Comparison of ENCODE assay signal across 8 mouse cellular contexts in the genomic region with DNA sequence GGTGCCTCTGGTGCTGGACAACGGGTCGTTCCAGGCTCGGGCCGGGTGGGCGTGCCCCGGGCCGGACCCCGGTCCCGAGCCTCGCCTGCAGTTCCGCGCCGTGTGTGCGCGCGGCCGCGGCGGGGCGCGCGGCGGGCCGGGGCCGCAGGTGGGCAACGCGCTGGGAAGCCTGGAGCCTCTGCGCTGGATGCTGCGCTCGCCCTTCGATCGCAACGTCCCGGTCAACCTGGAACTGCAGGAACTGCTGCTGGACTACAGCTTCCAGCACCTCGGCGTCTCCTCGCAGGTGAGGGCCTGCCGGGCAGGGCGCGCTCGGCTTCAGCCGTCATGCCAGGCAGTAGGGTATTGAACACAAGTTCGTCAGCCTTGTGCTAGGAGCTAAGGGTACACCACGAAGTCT. TPM values are rescaled to one million over a fixed set of nuclear protein-coding genes. Genes with fewer than 3 reads are reported as not detected.
DNase-seq lines count a peak whose midpoint lies in the region; ATAC-seq and TF ChIP-seq lines count a peak whose summit lies in the region.

No protein-coding gene starts in this region.

- H3K4me1 ChIP-seq in heart, embryonic 11.5 days (ENCODE audit: control insufficient read depth, insufficient read depth, low read length) = peaks cover 7% of the 10 kb centered on the region; the same call in 1 of the 2 replicates
- peaks cover 2% of the 10 kb centered on the region for H3K4me1 ChIP-seq in ES-Bruce4 (ENCODE audit: control insufficient read depth, insufficient read depth, low read length)
- H3K4me1 ChIP-seq in embryonic fibroblast, embryonic 13.5 days (ENCODE audit: control insufficient read depth, insufficient read depth, low read length) = peaks cover 5% of the 10 kb centered on the region; the same call in 1 of the 2 replicates
- peaks cover 11% of the 10 kb centered on the region for H3K4me1 ChIP-seq in limb, embryonic 11.5 days (ENCODE audit: control insufficient read depth, insufficient read depth, low read length)

- H3K4me2 ChIP-seq in heart, embryonic 11.5 days = peak overlapping the region; percentile 93
- peak overlapping the region; percentile 84 for H3K4me2 ChIP-seq in limb, embryonic 11.5 days (ENCODE audit: low read depth, severe bottlenecking)
- peak overlapping the region; percentile 91 for H3K4me2 ChIP-seq in myocyte (ENCODE audit: low read depth)

- peak overlapping the region; percentile 89 for H3K27ac ChIP-seq in heart, embryonic 11.5 days (ENCODE audit: low read depth, low read length)
- H3K27ac ChIP-seq in ES-Bruce4 (ENCODE audit: insufficient read depth, low read length) = no peak overlapping the region
- H3K27ac ChIP-seq in embryonic fibroblast, embryonic 13.5 days (ENCODE audit: insufficient read depth, low read length) = peak overlapping the region; percentile 87
- peak overlapping the region; percentile 67 for H3K27ac ChIP-seq in limb, embryonic 11.5 days (replicated peaks; ENCODE audit: low read depth, low read length)

- TF ChIP-seq POLR2A in ES-Bruce4 (IDR thresholded peaks at IDR 0.05; ENCODE audit: insufficient read depth, low read length) = no peak
- no peak for TF ChIP-seq POLR2A in embryonic fibroblast, embryonic 13.5 days (IDR thresholded peaks at IDR 0.05; ENCODE audit: low read depth, low read length)
- no peak for TF ChIP-seq POLR2A in myocyte (IDR thresholded peaks at IDR 0.05; ENCODE audit: insufficient read length, low read depth)

- H3K4me3 ChIP-seq in heart, embryonic 11.5 days (ENCODE audit: low read depth, low read length) = peak overlapping the region; percentile 96
- H3K4me3 ChIP-seq in ES-Bruce4 (ENCODE audit: low read depth, low read length) (peak overlapping the region; percentile 96), myocyte (peak overlapping the region; percentile 64)
- H3K4me3 ChIP-seq in embryonic fibroblast, embryonic 13.5 days (ENCODE audit: insufficient read depth, low read length) = peak overlapping the region; percentile 73
- peak overlapping the region; percentile 78 for H3K4me3 ChIP-seq in limb, embryonic 11.5 days (ENCODE audit: low read depth, low read length)

- peak overlapping the region; percentile 55 for H3ac ChIP-seq in myocyte (ENCODE audit: control insufficient read depth, insufficient read length)

- H3K36me3 ChIP-seq in heart, embryonic 11.5 days (ENCODE audit: control insufficient read depth, insufficient read depth, low read length) = peaks cover 8% of the 10 kb centered on the region
- H3K36me3 ChIP-seq in ES-Bruce4 (ENCODE audit: control insufficient read depth, insufficient read depth, low read length, poor library complexity, severe bottlenecking) (peaks cover 6% of the 10 kb centered on the region; the same call in 1 of the 2 replicates), myocyte (ENCODE audit: control insufficient read depth, insufficient read depth) (peaks cover 4% of the 10 kb centered on the region)
- H3K36me3 ChIP-seq in limb, embryonic 11.5 days (ENCODE audit: control insufficient read depth, insufficient read depth, low read length) = peaks cover 2% of the 10 kb centered on the region; the same call in 1 of the 2 replicates

- peak overlapping the region; percentile 85 for H3K9ac ChIP-seq in heart, embryonic 11.5 days (ENCODE audit: low read depth, low read length)
- H3K9ac ChIP-seq in ES-Bruce4 (ENCODE audit: low read depth, poor library complexity, severe bottlenecking) = peak overlapping the region; percentile 61
- H3K9ac ChIP-seq in limb, embryonic 11.5 days (ENCODE audit: low read length) = peak overlapping the region; percentile 83

- ATAC-seq in heart, embryonic 11.5 days (replicated peaks; ENCODE audit: insufficient number of reproducible peaks, low FRiP score, low TSS enrichment) = peak; percentile 45; the same call in 1 of the 2 replicates
- no peak for ATAC-seq in limb, embryonic 11.5 days (ENCODE audit: insufficient number of reproducible peaks, low FRiP score, low TSS enrichment, low read depth)

- DNase-seq in heart, adult 9 months (ENCODE audit: low spot score in 2 of 2) = no peak
- no peak for DNase-seq in limb, embryonic 11.5 days (ENCODE audit: low spot score)
- DNase-seq in yolk sac, embryonic 10.5 days (ENCODE audit: low spot score) = no peak
- DNase-seq in right cerebral cortex, adult 2 months (ENCODE audit: low spot score in 2 of 2) = no peak

- TF ChIP-seq CTCF in ES-Bruce4 (IDR thresholded peaks at IDR 0.05; ENCODE audit: low read depth, low read length) = no peak
- no peak for TF ChIP-seq CTCF in embryonic fibroblast, embryonic 13.5 days (IDR thresholded peaks at IDR 0.05; ENCODE audit: borderline replicate concordance, insufficient read depth, low read length)

- no peaks in the 10 kb centered on the region for H3K9me3 ChIP-seq in heart, embryonic 11.5 days (replicated peaks; ENCODE audit: control insufficient read depth, low read length)
- H3K9me3 ChIP-seq in ES-Bruce4 (replicated peaks; ENCODE audit: control insufficient read depth, insufficient read depth, low read length, poor library complexity, severe bottlenecking) = no peaks in the 10 kb centered on the region
- H3K9me3 ChIP-seq in limb, embryonic 11.5 days (ENCODE audit: control insufficient read depth, low read length) = no peaks in the 10 kb centered on the region

- no peak for TF ChIP-seq EP300 in ES-Bruce4 (IDR thresholded peaks at IDR 0.05; ENCODE audit: insufficient read depth, low read depth, low read length)

- no peaks in the 10 kb centered on the region for H3K79me2 ChIP-seq in myocyte (ENCODE audit: control insufficient read depth, insufficient read depth)

- H3K27me3 ChIP-seq in heart, embryonic 11.5 days (ENCODE audit: control insufficient read depth, insufficient read depth, low read length) = peaks cover 15% of the 10 kb centered on the region
- H3K27me3 ChIP-seq in ES-Bruce4 (ENCODE audit: control insufficient read depth, insufficient read depth, low read length, poor library complexity, severe bottlenecking) (no peaks in the 10 kb centered on the region), myocyte (ENCODE audit: control insufficient read depth, insufficient read depth, insufficient read length) (peaks cover 11% of the 10 kb centered on the region)
- H3K27me3 ChIP-seq in limb, embryonic 11.5 days (ENCODE audit: control insufficient read depth, insufficient read depth, low read length) = no peaks in the 10 kb centered on the region

- WGBS in heart, embryonic 11.5 days (ENCODE audit: insufficient replicate concordance) = under 1% methylated on average over 42 of the region's 44 CpGs
- under 1% methylated on average over 44 of the region's 44 CpGs for WGBS in limb, embryonic 11.5 days

TF ChIP-seq in myocyte, 11 proteins besides CTCF, POLR2A, EP300 and RAD21:
- no peak for TF ChIP-seq USF1 (IDR thresholded peaks at IDR 0.05; ENCODE audit: low read depth)
- TF ChIP-seq MAX (IDR thresholded peaks at IDR 0.05; ENCODE audit: low read depth) = no peak
- no peak for TF ChIP-seq MYOG (IDR thresholded peaks at IDR 0.05; ENCODE audit: control insufficient read depth in 1 of 3, insufficient read depth in 1 of 3, insufficient read length in 2 of 3, low read depth in 2 of 3)
- no peak for TF ChIP-seq REST (IDR thresholded peaks at IDR 0.05; ENCODE audit: insufficient read depth, insufficient read length)
- no peak for TF ChIP-seq SRF (IDR thresholded peaks at IDR 0.05; ENCODE audit: control insufficient read depth, insufficient read length, low read depth)
- no peak for TF ChIP-seq TCF12 (IDR thresholded peaks at IDR 0.05; ENCODE audit: insufficient read depth, poor library complexity, severe bottlenecking)
- TF ChIP-seq POLR2AphosphoS2 (IDR thresholded peaks at IDR 0.05; ENCODE audit: insufficient read length, low read depth) = no peak
- no peak for TF ChIP-seq TCF3 (IDR thresholded peaks at IDR 0.05; ENCODE audit: insufficient read length, low read depth)
- no peak for TF ChIP-seq CEBPB (IDR thresholded peaks at IDR 0.05; ENCODE audit: insufficient read depth, poor library complexity, severe bottlenecking)
- TF ChIP-seq MYOD1 (IDR thresholded peaks at IDR 0.05; ENCODE audit: control insufficient read depth in 1 of 3, insufficient read length in 2 of 3, low read depth in 2 of 3) = no peak
- TF ChIP-seq E2F4 (IDR thresholded peaks at IDR 0.05; ENCODE audit: insufficient read depth) = no peak
TF ChIP-seq in myocyte: peak in this region for 0.

RNA-seq across cellular contexts. Expression of gene Actr5, which starts 0.5 kb away (rescaled TPM):
- polyA plus RNA-seq in heart, embryonic 11.5 days (2014; fragmentation: Nextera tagmentation; extraction: Ambion mirVana) = 8.7 and 8.8 TPM in 2 replicates
- polyA plus RNA-seq in ES-Bruce4 (2011; ENCODE audit: insufficient read depth, insufficient read length, low read depth, missing spikeins) (12.5 and 12.8 TPM in 2 replicates), myocyte (2012; fragmentation: generic; extraction: Trizol) (6.5 TPM)
- 4.3 and 5.6 TPM in 2 replicates for polyA plus RNA-seq in embryonic fibroblast, embryonic 13.5 days (2011; ENCODE audit: insufficient read length, low read depth, missing spikeins)
- polyA plus RNA-seq in limb, embryonic 11.5 days (2014; fragmentation: Nextera tagmentation; extraction: Ambion mirVana) = 16.4 and 20.6 TPM in 2 replicates

RNA-seq across cellular contexts. Expression of gene Slc32a1, which starts 14.7 kb away (rescaled TPM):
- 0.07 and 0.10 TPM in 2 replicates for polyA plus RNA-seq in heart, embryonic 11.5 days (2014; fragmentation: Nextera tagmentation; extraction: Ambion mirVana)
- polyA plus RNA-seq in ES-Bruce4 (2011; ENCODE audit: insufficient read depth, insufficient read length, low read depth, missing spikeins) = not detected in 2 replicates
- not detected in 2 replicates for polyA plus RNA-seq in embryonic fibroblast, embryonic 13.5 days (2011; ENCODE audit: insufficient read length, low read depth, missing spikeins)
- not detected in 2 replicates for polyA plus RNA-seq in limb, embryonic 11.5 days (2014; fragmentation: Nextera tagmentation; extraction: Ambion mirVana)
- polyA plus RNA-seq in myocyte (2012; fragmentation: generic; extraction: Trizol) = not detected

RNA-seq across cellular contexts. Expression of gene Ppp1r16b, which starts 40.0 kb away (rescaled TPM):
- polyA plus RNA-seq in heart, embryonic 11.5 days (2014; fragmentation: Nextera tagmentation; extraction: Ambion mirVana) = 4.5 TPM in 2 replicates
- polyA plus RNA-seq in ES-Bruce4 (2011; ENCODE audit: insufficient read depth, insufficient read length, low read depth, missing spikeins) (3.2 and 3.7 TPM in 2 replicates), myocyte (2012; fragmentation: generic; extraction: Trizol) (0.05 TPM)
- polyA plus RNA-seq in embryonic fibroblast, embryonic 13.5 days (2011; ENCODE audit: insufficient read length, low read depth, missing spikeins) = 0.08 and 0.09 TPM in 2 replicates
- polyA plus RNA-seq in limb, embryonic 11.5 days (2014; fragmentation: Nextera tagmentation; extraction: Ambion mirVana) = 4.1 and 4.6 TPM in 2 replicates
